Mouse (Mus musculus): ENCODE measurements around the gene Jam2.

GRCm38 (mm10) chr16:84810254-84810653, 36.3 kb downstream of the Jam2 start:
- TF ChIP-seq CTCF (IDR thresholded peaks at IDR 0.05; ENCODE audit: low read depth, low read length) (no peak), POLR2A (IDR thresholded peaks at IDR 0.05; ENCODE audit: extremely low read depth, insufficient read depth, low read length) (no peak)
